Mouse (Mus musculus): ENCODE data around the gene Klhdc4.

Klhdc4 gene

DNA sequence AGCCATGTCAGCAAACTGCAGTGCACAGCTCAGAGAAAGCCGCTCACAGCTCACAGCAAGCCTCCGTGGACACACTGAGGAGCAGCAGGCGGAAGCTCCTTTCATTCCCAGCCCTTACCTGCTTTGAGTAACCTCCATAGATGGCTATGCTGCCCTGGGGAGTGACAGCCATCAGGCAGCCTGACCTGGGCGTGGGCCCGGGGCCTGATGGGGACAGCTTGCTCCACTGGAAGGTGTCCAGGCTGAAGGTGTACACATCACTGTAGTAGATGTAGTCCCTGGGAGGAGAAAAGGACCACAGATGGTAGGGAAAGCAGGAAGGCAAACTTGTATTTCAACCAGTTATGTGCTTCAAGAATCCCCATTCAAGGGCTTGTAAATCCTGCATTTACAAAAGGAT is 24.5 kb downstream of the Klhdc4 start:
- no peak for DNase-seq

- DNase-seq, result no peak
Measured at GRCm38 (mm10) chr8:121798401-121798800, 31.0 kb downstream of the Klhdc4 start.

DNA sequence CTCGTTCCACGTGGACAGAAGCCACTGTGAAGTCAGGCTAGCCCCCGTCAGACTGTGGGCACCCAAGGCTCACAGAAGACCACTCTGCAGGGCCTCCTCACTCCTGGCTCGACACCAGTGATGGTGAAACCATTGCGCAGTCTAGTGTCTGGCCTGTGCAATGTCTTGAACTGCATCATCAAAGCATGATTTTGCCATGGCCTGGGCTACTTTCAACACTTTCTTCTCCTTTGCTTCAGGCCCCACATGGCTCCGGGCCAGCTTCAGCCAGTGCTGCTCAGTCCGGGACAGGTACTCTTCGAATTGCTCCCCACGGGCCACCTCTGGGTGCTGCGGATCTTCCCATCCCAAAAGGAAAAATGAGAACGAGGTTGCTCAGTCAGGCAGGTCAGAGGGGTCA is 33.0 kb downstream of the Klhdc4 start:
- DNase-seq, result peak; percentile 19 to 24

DNA sequence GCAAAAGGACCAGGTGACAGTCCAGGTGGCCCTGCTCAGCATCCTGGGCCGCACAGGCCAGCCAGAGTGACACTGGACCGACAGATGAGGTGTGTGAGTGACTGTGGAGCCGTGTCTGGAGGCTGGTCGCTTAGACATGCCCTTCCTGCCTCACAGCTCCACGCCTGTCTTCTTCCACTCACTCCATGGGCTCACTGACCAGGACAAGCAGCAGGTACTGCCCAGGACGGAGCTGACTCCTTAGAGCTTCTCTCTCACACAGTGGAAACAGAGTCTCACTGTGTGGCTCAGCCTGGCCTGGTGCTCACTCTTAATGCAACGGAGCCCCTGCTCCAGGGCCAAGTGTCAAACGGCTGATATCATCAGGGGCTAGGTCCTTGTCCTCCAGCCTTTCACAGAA is 33.9 kb downstream of the Klhdc4 start:
- DNase-seq, result no peak

- no peak for DNase-seq
Measured at GRCm38 (mm10) chr8:121794151-121794550, 35.2 kb downstream of the Klhdc4 start.

DNA sequence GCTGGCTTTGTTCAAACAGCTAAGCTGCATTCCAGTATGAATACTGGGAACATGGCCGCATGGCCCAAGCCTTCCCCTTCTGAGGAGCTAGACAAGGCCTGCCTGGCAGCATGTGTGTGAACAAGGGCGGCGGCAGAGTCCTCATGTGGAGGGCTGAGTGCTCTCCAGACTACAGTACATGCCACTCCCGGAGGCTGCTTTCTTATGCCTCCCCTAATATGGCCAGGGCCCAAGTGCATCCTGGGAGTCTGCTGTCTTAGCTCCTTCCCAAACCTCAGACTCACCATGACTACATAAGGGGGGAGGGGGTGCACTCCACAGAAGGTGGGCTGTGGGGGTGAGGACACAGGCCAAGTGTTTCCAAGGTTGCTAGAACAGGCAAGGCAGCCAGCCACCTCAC is 36.7 kb downstream of the Klhdc4 start:
- DNase-seq, result peak; percentile 61 to 79

GRCm38 (mm10) chr8:121792159-121792558 is 37.2 kb downstream of the Klhdc4 start:
- peak; percentile 41 to 45 for DNase-seq

- DNase-seq, result no peak
Measured at GRCm38 (mm10) chr8:121788786-121789185, 40.6 kb downstream of the Klhdc4 start.

DNA sequence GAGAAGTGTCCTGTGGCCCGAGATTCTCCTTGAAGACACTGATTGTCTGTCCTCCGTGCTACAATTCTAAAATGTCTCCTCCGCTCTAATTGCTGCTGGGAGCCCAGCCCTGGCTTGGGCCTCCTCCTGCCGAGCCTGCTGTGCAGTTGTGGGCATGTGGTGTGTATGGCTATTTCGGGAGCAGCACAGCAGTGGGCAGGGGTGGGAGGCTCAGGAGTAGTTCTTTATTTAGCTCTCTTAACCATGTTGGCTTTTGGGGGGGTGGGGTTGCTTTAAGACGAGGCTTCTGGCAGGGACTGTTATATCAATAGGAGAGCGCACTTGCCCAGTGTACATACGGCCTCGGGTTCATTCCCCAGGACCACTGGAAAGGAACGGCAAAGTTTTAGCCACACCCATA is 42.8 kb downstream of the Klhdc4 start:
- DNase-seq, result no peak

- DNase-seq, result no peak
Measured at GRCm38 (mm10) chr8:121782493-121782892, 46.9 kb downstream of the Klhdc4 start.

DNA sequence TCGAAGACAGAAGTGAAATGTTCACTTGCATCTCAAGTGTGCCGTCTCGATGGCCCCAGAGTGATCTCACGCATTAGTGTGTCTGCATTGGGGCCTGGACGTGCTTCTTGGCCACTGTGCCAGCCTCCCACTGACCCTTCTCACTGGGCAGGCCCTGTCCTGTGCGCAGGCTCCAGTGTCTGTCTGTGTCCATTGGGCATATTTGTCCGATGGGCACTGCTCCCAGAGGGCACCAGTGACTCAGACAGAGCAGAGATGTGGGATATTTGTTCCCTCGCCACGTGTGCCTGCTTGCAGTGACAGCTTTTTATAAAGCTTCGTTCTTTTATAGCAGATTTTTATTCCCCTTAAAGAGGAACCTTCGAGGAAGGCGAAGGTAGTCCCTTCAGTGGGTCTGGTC is 55.5 kb downstream of the Klhdc4 start:
- DNase-seq, result no peak

DNA sequence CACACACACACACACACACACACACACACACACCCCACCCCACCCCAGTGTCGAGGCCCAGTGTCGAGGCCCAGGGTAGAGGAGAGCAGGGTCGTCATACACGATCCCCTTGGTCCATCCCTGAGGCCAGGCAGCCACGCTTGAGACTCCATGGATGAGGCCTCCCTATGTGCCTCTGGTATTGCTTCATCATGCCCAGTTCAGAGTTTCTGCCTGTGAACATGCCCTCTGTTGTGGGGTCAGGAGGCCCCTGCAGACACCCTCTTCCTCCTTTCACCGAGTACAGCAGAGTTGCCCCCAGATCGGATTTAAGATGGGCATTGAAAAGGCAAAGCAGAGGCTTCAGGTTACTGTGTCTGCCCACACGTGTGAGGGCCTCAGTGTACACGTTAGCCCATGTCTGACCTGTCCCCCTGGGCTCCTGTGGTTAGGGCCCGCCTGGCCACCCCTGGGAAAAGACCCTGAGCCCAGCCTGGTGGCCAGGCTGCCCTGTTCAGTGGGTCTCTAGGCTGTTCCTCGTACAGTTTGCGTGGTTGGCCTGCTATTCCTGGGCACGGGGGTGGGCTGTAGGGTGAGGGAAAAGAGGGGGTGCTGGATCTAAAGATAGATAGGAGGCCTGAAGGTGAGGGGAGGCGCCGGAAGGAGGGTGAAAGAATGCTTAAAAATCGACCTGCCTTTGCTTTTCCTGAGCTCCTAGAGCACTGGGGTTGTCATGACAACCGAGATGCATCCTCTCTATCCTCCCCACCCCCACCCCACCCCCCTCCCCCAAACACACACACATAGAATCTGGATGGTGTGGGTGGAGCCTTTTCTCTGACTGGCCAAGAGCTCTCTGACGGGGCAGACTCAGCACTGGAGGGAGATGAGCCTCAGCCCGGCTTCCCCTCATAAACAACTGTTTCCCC is 58.3 kb downstream of the Klhdc4 start:
- DNase-seq, result no peak

GRCm38 (mm10) chr8:121769621-121770020 is 59.7 kb downstream of the Klhdc4 start:
- no peak for DNase-seq

GRCm38 (mm10) chr8:121769095-121769494 is 60.3 kb downstream of the Klhdc4 start:
- no peak for DNase-seq

- DNase-seq, result no peak
Measured at GRCm38 (mm10) chr8:121765594-121766138, 63.7 kb downstream of the Klhdc4 start.

GRCm38 (mm10) chr8:121763700-121764013 is 65.7 kb downstream of the Klhdc4 start:
- no peak for DNase-seq

DNA sequence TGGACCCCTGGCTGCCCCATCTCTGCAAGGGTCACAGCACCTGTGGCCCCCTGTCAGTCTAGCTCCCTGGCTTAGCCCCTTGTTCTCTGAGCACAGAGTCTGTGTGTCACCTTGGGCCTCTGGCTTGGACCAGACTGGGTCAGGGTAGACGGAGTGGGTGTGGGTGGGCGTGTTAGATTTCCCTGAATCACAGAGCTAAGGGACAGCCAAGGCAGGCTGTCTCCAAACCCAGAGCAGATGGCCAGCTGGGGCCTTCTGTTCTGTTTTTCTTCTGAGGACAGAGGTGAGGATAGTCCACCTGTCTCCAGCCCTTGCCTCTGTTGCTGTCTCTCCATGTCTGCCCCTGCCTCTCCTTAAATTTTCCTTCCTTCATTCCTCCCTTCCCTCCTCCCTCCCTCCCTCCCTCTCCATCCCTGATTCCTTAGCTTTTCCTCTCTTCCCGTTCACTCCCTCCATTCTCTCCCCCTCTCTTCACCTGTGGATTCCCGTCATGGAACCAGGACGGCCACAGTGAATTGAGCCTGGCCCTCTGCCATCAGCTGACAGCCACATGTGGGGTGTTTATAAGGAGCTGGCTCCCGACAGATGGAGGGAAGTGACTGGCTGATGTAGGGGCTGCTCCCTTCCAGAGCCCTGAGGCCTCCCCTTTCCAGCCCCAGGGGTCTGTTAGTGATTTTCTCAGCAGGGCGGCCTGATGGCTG is 66.2 kb downstream of the Klhdc4 start:
- no peak for DNase-seq

GRCm38 (mm10) chr8:121761480-121761879 is 67.9 kb downstream of the Klhdc4 start:
- DNase-seq, result no peak

DNA sequence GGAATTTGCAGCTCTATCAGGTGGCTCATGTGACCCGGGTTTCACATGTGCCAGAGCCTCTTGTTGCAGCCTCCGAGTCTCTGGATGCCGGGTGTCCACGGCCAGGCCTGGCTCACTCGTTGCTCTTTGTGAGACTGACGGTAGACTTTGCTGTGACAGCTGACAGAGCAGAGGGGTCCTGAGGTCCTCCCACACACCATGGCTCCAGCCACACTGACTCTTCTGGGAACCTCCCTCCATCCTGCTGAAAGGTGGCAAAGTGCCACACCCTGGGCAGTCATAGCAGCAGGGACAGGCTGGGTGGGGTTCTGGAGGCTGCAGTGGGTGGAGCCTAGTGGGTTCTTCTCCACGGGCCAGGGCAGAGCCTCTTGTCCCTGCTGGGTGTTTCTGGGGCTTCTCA is 68.9 kb downstream of the Klhdc4 start:
- DNase-seq, result no peak

DNA sequence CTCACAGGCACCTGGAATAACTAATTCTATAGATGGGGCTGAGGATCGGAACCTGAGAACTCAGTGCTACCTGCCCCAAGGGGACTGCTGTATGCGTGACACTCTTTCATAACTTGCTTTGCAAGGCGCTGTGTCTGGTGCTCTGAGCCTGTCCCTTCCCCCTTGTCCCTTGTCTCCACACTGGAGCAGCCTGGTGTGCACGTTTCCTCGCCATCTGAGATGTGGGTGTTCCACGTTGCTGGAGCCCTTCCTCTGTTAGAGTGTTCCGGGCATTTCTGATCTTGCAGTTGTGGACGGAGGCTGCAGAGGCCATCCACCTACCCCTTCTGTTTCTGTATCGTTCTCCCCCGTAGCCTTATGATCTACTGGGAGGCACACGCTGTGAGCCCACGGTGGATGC is 70.9 kb downstream of the Klhdc4 start:
- no peak for DNase-seq

- peak; percentile 35 to 41 for DNase-seq
Measured at GRCm38 (mm10) chr8:121751407-121751806, 78.0 kb downstream of the Klhdc4 start.

DNA sequence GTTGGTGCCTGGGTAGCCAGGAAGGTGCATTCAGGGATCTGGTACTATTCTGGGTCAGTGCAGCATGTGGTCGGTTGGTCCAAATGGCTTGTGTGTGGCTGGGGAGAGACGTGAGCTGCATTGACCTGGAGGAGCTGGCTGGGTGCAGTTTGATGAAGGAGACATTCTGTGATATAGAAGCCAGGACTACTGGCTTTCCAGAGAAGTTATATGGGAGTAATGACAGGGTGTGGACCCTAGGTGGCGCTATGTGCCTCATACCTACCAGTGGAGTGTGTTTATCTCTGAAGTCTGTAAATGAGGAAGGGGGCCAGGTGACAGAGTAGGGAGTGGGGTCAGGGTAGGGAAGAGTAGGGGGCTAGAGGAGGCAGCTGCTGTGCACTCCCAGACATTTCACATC is 78.9 kb downstream of the Klhdc4 start:
- no peak for DNase-seq

DNA sequence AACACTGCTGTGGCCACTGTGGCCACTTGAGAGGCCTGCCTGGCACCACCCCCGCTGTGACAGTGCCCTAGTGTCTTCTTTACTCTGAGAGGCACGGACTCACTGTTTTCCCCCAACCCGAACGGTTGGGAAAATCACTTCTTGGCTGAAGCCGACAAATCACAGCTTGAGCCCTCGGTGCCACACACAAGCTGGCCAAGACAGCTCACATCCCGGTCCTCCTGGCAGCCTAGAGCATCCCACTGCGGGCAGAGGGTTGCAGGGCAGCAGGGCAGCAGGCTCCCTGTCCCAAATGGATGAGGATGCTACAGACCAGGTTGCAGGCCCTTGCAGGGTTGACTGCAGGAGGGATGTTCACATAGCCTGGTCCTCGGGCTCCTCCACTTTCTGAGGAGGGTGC is 79.9 kb downstream of the Klhdc4 start:
- DNase-seq, result no peak

Measured in lung, adult 18-20 months (tissue).